Mouse (Mus musculus) thymus, adult 2 months (tissue): Measurements from ENCODE around the gene Nrg4.

ENCODE experiments used
- CTCF ChIP-seq: fragments of 200-500 bp; IDR thresholded peaks from 2 replicates; pipeline ENCODE4 v1.5.1; 2012; ENCODE audit warnings: mild to moderate bottlenecking, control low read depth, low read length, moderate library complexity, borderline replicate concordance; ENCODE audit not compliant: control insufficient read depth, poor library complexity, insufficient read depth; ENCODE audit errors: extremely low read depth
- POLR2A ChIP-seq: fragments of 200-500 bp; IDR thresholded peaks from 2 replicates; pipeline ENCODE4 v1.6.1; 2012; ENCODE audit warnings: mild to moderate bottlenecking, low read length, control low read depth, moderate library complexity; ENCODE audit not compliant: control insufficient read depth, poor library complexity, insufficient read depth; ENCODE audit errors: extremely low read depth

DNA sequence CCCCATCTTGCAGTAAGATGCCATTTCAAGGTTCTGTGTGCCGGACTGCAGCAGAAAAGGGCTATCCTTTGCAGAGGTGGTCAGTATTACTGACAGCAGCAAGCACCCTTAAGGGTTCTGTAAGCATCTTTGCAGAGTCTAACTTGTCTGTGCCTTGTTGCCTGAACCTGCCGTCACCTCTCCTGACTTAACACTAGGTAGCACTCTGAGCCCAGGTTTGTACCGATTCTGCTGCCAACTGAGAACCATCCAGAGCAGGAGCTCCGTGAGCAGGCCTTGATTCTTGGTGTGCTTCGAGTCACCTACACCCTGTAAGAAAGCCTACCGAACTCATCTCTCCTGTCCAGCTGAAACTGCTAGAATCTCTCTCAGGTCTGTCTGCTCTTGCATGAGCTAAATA, 95.1 kb downstream of the Nrg4 start:
- TF ChIP-seq POLR2A (no peak), CTCF (no peak)
